Mouse (Mus musculus) left cerebral cortex, adult 2 months (tissue): ENCODE measurements at regions not wholly inside any gene's neighbourhood (a gene's known extent, or its start where the extent isn't known, plus 50 kb on each side); places are given as distances from the start of the nearest gene placed in this dataset.

Experiments used
- DNase-seq, 2 experiments: peaks; one replicate each; pipeline ENCODE4 v3.0.0; 2021 to 2022; ENCODE audit warnings: low spot score in 2 of 2, mixed read lengths in 1 of 2; ENCODE audit errors: extremely low spot score in 1 of 2
- H3K27ac ChIP-seq: fragments of 200-600 bp; 2 replicates; pipeline ENCODE4 v1.8.1; 2022
- H3K4me3 ChIP-seq: fragments of 200-600 bp; 2 replicates; pipeline ENCODE4 v1.8.1; 2022
- CTCF ChIP-seq: fragments of 200-600 bp; IDR thresholded peaks from 2 replicates; pipeline ENCODE4 v1.8.1; 2022; ENCODE audit warnings: antibody characterized with exemption, mild to moderate bottlenecking, moderate library complexity
- intact Hi-C: fragments of 180-260 bp; cut with DNase I; formaldehyde crosslinking; loops from one replicate; pipeline ENCODE4 v1.15.1; 2025

GRCm38 (mm10) chr14:56313969-56314368 is 50.9 kb upstream of the Atp12a start:
- H3K27ac ChIP-seq = no peak overlapping the region
- no peak overlapping the region for H3K4me3 ChIP-seq
- no peak for DNase-seq
- no peak for TF ChIP-seq CTCF
- intact Hi-C loops = loop anchor here (1.0 to 2.0 kb wide), 2 partner anchors 39 to 84 kb away; no protein-coding TSS in a partner anchor

GRCm38 (mm10) chr14:56314459-56314858 is 50.4 kb upstream of the Atp12a start:
- peak; percentile 90 for TF ChIP-seq CTCF
- peak; percentile 41 to 54 for DNase-seq
- H3K4me3 ChIP-seq = no peak overlapping the region
- intact Hi-C loops = loop anchor here (1.0 to 2.0 kb wide), 2 partner anchors 38 to 84 kb away; no protein-coding TSS in a partner anchor
- H3K27ac ChIP-seq = no peak overlapping the region
